Mouse (Mus musculus) left cerebral cortex, postnatal 4 days (tissue): ENCODE measurements around the gene Hand2. TPM values are rescaled to one million over a fixed set of nuclear protein-coding genes. Genes with fewer than 3 reads are reported as not detected.

Experiments used
- DNase-seq: peaks from one replicate; pipeline ENCODE4 v3.0.0-alpha.2; 2022
- intact Hi-C: fragments of 180-260 bp; cut with DNase I; formaldehyde crosslinking; loops from one replicate; pipeline ENCODE4 v1.15.1; 2025
- total RNA-seq, 2 experiments: library from RNA; stranded (reverse); gene quantifications; 2 replicates each; pipeline ENCODE4 v1.2.3; 2021

The Hand2 gene
- total RNA-seq, 2 experiments from 2014 or later = not detected

DNA sequence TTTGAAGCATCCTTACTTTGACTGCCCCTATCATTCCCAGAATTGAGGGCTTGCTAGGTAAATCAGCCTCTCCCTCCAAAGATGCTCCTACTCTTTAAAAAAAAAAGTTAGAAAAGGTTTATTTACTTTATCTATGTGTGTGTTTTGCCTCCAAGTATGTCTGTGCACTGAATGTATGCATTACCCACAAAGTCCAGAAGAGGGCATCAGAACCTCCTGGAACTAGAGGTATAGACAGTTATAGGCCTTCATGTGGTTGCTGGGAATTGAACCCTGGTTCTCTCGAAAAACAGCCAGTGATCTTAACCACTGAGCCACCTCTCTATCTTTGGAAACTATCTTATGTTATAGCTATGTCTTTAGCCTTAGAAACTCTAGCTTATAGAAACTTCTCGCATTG lies 53.3 kb downstream of the Hand2 start:
- intact Hi-C loops = no loop called here

More for the DNA sequence above, 53.3 kb downstream of the Hand2 start:
- no peak for DNase-seq

Other genes starting within 250 kb of the Hand2 start
- 10 to 100 TPM; 20.1 to 20.3 TPM for gene Scrg1, start 134.9 kb downstream of the Hand2 start, total RNA-seq
- gene Sap30, start 166.9 kb downstream of the Hand2 start, total RNA-seq = 10 to 100 TPM; 12.5 to 13.8 TPM
- 10 to 100 TPM; 22.1 to 32.1 TPM for gene Hmgb2, start 190.9 kb downstream of the Hand2 start, total RNA-seq